In the genomic region with DNA sequence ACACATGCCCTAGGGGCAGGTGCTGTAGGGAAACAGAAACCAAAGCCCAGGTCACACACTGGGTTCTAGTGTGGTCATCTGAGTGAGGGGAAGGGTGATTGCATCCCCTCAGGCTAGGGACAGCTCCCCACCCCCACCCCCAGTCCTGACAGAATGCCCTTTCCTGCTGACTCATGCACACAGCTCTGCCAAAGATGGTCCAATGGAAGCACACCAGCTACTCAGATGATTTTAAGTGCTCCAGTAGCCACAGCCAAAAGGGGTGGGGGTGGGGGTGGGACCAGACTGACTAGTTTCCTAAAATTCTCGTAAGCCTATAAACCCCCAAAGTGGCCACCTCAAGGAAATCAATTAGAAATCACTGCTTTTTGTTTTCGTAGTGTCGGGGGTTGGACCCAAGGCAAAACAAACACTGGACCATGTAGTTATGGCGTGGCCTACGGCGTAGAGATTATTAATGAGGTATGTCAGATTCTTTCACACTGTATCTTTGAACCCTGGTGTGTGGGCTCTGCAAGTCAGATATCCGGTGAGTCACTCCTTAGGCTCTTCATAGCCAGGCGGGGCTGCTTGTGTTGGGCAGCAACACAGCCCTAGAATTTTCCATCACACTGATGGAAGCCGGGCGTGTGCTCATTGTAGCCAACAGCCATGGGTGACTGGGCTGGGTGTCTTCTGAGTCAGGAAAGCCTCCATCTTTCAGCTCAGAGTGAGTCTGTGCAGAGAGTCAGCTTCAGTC, we compare ENCODE assay signal across 7 mouse cellular contexts. TPM values are rescaled to one million over a fixed set of nuclear protein-coding genes. Genes with fewer than 3 reads are reported as not detected.
DNase-seq lines count a peak whose midpoint lies in the region; ATAC-seq and TF ChIP-seq lines count a peak whose summit lies in the region.

No protein-coding gene starts in this region.

- no peak overlapping the region for H3K4me2 ChIP-seq in forebrain, postnatal 0 days (ENCODE audit: low read depth)

- 68% methylated on average over 10 of the region's 10 CpGs for WGBS in forebrain, postnatal 0 days

- H3K9me3 ChIP-seq in forebrain, postnatal 0 days (ENCODE audit: low read length), result no peaks in the 10 kb centered on the region

- H3K9ac ChIP-seq in forebrain, postnatal 0 days, result 0 out of 2 replicates have a peak overlapping the region, but pooled peaks have one; percentile 7

- TF ChIP-seq CTCF in forebrain, postnatal 0 days (IDR thresholded peaks at IDR 0.05; ENCODE audit: low read depth), result no peak

- peaks cover 39% of the 10 kb centered on the region for H3K4me1 ChIP-seq in forebrain, postnatal 0 days (ENCODE audit: insufficient read depth)

- ATAC-seq in forebrain, postnatal 0 days, result no peak
- peak; percentile 74 for ATAC-seq in inflammation-experienced regulatory T-cells, adult 6 months

- no peaks in the 10 kb centered on the region for H3K27me3 ChIP-seq in forebrain, postnatal 0 days (ENCODE audit: insufficient read depth, low read length)

- no peak overlapping the region for H3K4me3 ChIP-seq in forebrain, postnatal 0 days (ENCODE audit: low read depth, low read length)

- no peaks in the 10 kb centered on the region for H3K36me3 ChIP-seq in forebrain, postnatal 0 days (ENCODE audit: insufficient read depth)

- peak overlapping the region; percentile 92 for H3K27ac ChIP-seq in forebrain, postnatal 0 days (ENCODE audit: low read depth, low read length)

- DNase-seq in CD4-positive helper T cell, adult 2 months (ENCODE audit: low read depth, low spot score), result peak; percentile 37
- peak; percentile 92 for DNase-seq in MN1 (ENCODE audit: low spot score)
- no peak for DNase-seq in forebrain, postnatal 0 days
- DNase-seq in lung, postnatal 36 days, result peak; percentile 76
- DNase-seq in yolk sac, embryonic 10.5 days (ENCODE audit: low spot score), result no peak
- no peak for DNase-seq in layer of hippocampus, adult 9-10 months (ENCODE audit: low spot score)

RNA-seq across cellular contexts. Expression of a gene that starts 54.3 kb away (rescaled TPM):
- 62.3 and 88.6 TPM in 2 replicates for total RNA-seq in forebrain, postnatal 0 days (2014; rRNA removed)
- polyA plus RNA-seq in forebrain, postnatal 0 days (2015; fragmentation: Nextera tagmentation; extraction: Ambion mirVana), result 6.8 and 8.4 TPM in 2 replicates
- polyA plus RNA-seq in inflammation-experienced regulatory T-cells, adult 6 months (2017; shearing (Covaris generic)), result 10 to 100 TPM; 16.7 to 25.3 (median 24.5) TPM

Comparison
In these comparisons a context has a peak if more than half of its experiments do, and no peak if none do; other contexts are left out.
1. DNase-seq: peak in CD4-positive helper T cell, adult 2 months (single experiment), MN1 (single experiment) and lung, postnatal 36 days (single experiment); none in forebrain, postnatal 0 days (single experiment), yolk sac, embryonic 10.5 days (single experiment) and layer of hippocampus, adult 9-10 months (single experiment).